Mouse (Mus musculus): Measurements from ENCODE around the gene Stat3. TPM values are rescaled to one million over a fixed set of nuclear protein-coding genes. Genes with fewer than 3 reads are reported as not detected.
A peak's percentile ranks its signal among the peaks of the same experiment; 100 is the strongest.

Gene Stat3
- polyA plus RNA-seq, 1 experiment from 2014 or later = 22.8 TPM

- no peak overlapping the region for H3K27ac ChIP-seq (replicated peaks)
- H3K9me3 ChIP-seq = no peaks in the 10 kb centered on the region
- no peaks in the 10 kb centered on the region for H3K36me3 ChIP-seq (replicated peaks)
- WGBS = 66% methylated on average over 10 of the region's 10 CpGs
- no peak overlapping the region for H3K4me3 ChIP-seq
- peaks cover 92% of the 10 kb centered on the region for H3K27me3 ChIP-seq (replicated peaks; ENCODE audit: low read depth, poor library complexity, severe bottlenecking)
- peaks cover 19% of the 10 kb centered on the region for H3K4me1 ChIP-seq
- DNase-seq (ENCODE audit: low spot score) = no peak
Measured at GRCm38 (mm10) chr11:100971455-100971854, 32.1 kb upstream of the Stat3 start.

GRCm38 (mm10) chr11:100970557-100970937 lies 31.2 kb upstream of the Stat3 start, which contains the start of gene Cavin1:
Gene Cavin1 (minus strand): TSS chr11:100970887.
- Histone ChIP-seq H3K9me3 (no peaks in the 10 kb centered on the region), H3K4me3 (peak within 1 kb of the TSS; percentile 51), H3K27me3 (replicated peaks; ENCODE audit: low read depth, poor library complexity, severe bottlenecking) (peaks cover 100% of the 10 kb centered on the region), H3K27ac (replicated peaks) (peak within 1 kb of the TSS; percentile 48; the same call in 1 of the 2 replicates), H3K36me3 (replicated peaks) (no peaks in the 10 kb centered on the region), H3K4me1 (peaks cover 19% of the 10 kb centered on the region)
- 1% methylated on average over 20 of the region's 20 CpGs for WGBS
- peak; percentile 67 for DNase-seq (ENCODE audit: low spot score)

GRCm38 (mm10) chr11:100969744-100970556 lies 30.6 kb upstream of the Stat3 start:
- H3K4me3 ChIP-seq = peak overlapping the region; percentile 51
- H3K27me3 ChIP-seq (replicated peaks; ENCODE audit: low read depth, poor library complexity, severe bottlenecking) = peaks cover 100% of the 10 kb centered on the region
- peaks cover 19% of the 10 kb centered on the region for H3K4me1 ChIP-seq
- 1% methylated on average over 65 of the region's 65 CpGs for WGBS
- DNase-seq (ENCODE audit: low spot score) = peak; percentile 55
- H3K9me3 ChIP-seq = no peaks in the 10 kb centered on the region
- no peaks in the 10 kb centered on the region for H3K36me3 ChIP-seq (replicated peaks)
- peak overlapping the region; percentile 48; the same call in 1 of the 2 replicates for H3K27ac ChIP-seq (replicated peaks)

GRCm38 (mm10) chr11:100969189-100969743 lies 29.9 kb upstream of the Stat3 start:
- H3K27ac ChIP-seq (replicated peaks) = no peak overlapping the region
- no peaks in the 10 kb centered on the region for H3K36me3 ChIP-seq (replicated peaks)
- H3K4me1 ChIP-seq = peaks cover 19% of the 10 kb centered on the region
- peak overlapping the region; percentile 51 for H3K4me3 ChIP-seq
- no peaks in the 10 kb centered on the region for H3K9me3 ChIP-seq
- DNase-seq (ENCODE audit: low spot score) = no peak
- 5% methylated on average over 35 of the region's 35 CpGs for WGBS
- peaks cover 100% of the 10 kb centered on the region for H3K27me3 ChIP-seq (replicated peaks; ENCODE audit: low read depth, poor library complexity, severe bottlenecking)

- Histone ChIP-seq H3K36me3 (replicated peaks) (no peaks in the 10 kb centered on the region), H3K27me3 (replicated peaks; ENCODE audit: low read depth, poor library complexity, severe bottlenecking) (peaks cover 100% of the 10 kb centered on the region), H3K27ac (replicated peaks) (no peak overlapping the region), H3K4me3 (peak overlapping the region; percentile 51; the same call in 1 of the 2 replicates), H3K9me3 (no peaks in the 10 kb centered on the region), H3K4me1 (peaks cover 19% of the 10 kb centered on the region)
- 77% methylated on average over 5 of the region's 5 CpGs for WGBS
- no peak for DNase-seq (ENCODE audit: low spot score)
Measured at GRCm38 (mm10) chr11:100968501-100968900, 29.2 kb upstream of the Stat3 start.

- Histone ChIP-seq H3K4me1 (peaks cover 19% of the 10 kb centered on the region), H3K27ac (replicated peaks) (no peak overlapping the region), H3K36me3 (replicated peaks) (no peaks in the 10 kb centered on the region), H3K9me3 (no peaks in the 10 kb centered on the region), H3K27me3 (replicated peaks; ENCODE audit: low read depth, poor library complexity, severe bottlenecking) (peaks cover 100% of the 10 kb centered on the region), H3K4me3 (peak overlapping the region; percentile 4; the same call in 1 of the 2 replicates)
- DNase-seq (ENCODE audit: low spot score) = no peak
- WGBS = 81% methylated on average over 5 of the region's 5 CpGs
Measured at GRCm38 (mm10) chr11:100967881-100968420, 28.6 kb upstream of the Stat3 start.

GRCm38 (mm10) chr11:100967376-100967775 lies 28.0 kb upstream of the Stat3 start:
- 72% methylated on average over 5 of the region's 5 CpGs for WGBS
- H3K27me3 ChIP-seq (replicated peaks; ENCODE audit: low read depth, poor library complexity, severe bottlenecking) = peaks cover 100% of the 10 kb centered on the region
- no peak for DNase-seq (ENCODE audit: low spot score)
- no peaks in the 10 kb centered on the region for H3K9me3 ChIP-seq
- no peak overlapping the region for H3K27ac ChIP-seq (replicated peaks)
- no peaks in the 10 kb centered on the region for H3K36me3 ChIP-seq (replicated peaks)
- peaks cover 19% of the 10 kb centered on the region for H3K4me1 ChIP-seq
- H3K4me3 ChIP-seq = no peak overlapping the region

GRCm38 (mm10) chr11:100965760-100966159 lies 26.4 kb upstream of the Stat3 start:
- 79% methylated on average over 6 of the region's 6 CpGs for WGBS
- H3K4me3 ChIP-seq = no peak overlapping the region
- peaks cover 20% of the 10 kb centered on the region for H3K4me1 ChIP-seq
- peaks cover 88% of the 10 kb centered on the region for H3K27me3 ChIP-seq (replicated peaks; ENCODE audit: low read depth, poor library complexity, severe bottlenecking)
- DNase-seq (ENCODE audit: low spot score) = no peak
- H3K9me3 ChIP-seq = no peaks in the 10 kb centered on the region
- H3K36me3 ChIP-seq (replicated peaks) = no peaks in the 10 kb centered on the region
- H3K27ac ChIP-seq (replicated peaks) = no peak overlapping the region

- WGBS = 85% methylated on average over 6 of the region's 6 CpGs
Measured at GRCm38 (mm10) chr11:100964901-100965542, 25.7 kb upstream of the Stat3 start.

GRCm38 (mm10) chr11:100964180-100964579 lies 24.8 kb upstream of the Stat3 start:
- H3K4me1 ChIP-seq = peaks cover 10% of the 10 kb centered on the region
- no peak overlapping the region for H3K4me3 ChIP-seq
- no peaks in the 10 kb centered on the region for H3K36me3 ChIP-seq (replicated peaks)
- no peak for DNase-seq (ENCODE audit: low spot score)
- H3K27me3 ChIP-seq (replicated peaks; ENCODE audit: low read depth, poor library complexity, severe bottlenecking) = peaks cover 88% of the 10 kb centered on the region
- WGBS = 85% methylated on average over 7 of the region's 7 CpGs
- no peaks in the 10 kb centered on the region for H3K9me3 ChIP-seq
- no peak overlapping the region for H3K27ac ChIP-seq (replicated peaks)

More at GRCm38 (mm10) chr11:100964901-100965542, 25.7 kb upstream of the Stat3 start:
- H3K9me3 ChIP-seq = no peaks in the 10 kb centered on the region
- peaks cover 15% of the 10 kb centered on the region for H3K4me1 ChIP-seq
- H3K27ac ChIP-seq (replicated peaks) = no peak overlapping the region
- H3K4me3 ChIP-seq = no peak overlapping the region
- DNase-seq (ENCODE audit: low spot score) = no peak
- H3K36me3 ChIP-seq (replicated peaks) = no peaks in the 10 kb centered on the region
- peaks cover 88% of the 10 kb centered on the region for H3K27me3 ChIP-seq (replicated peaks; ENCODE audit: low read depth, poor library complexity, severe bottlenecking)

- no peak for DNase-seq (ENCODE audit: low spot score)
- no peaks in the 10 kb centered on the region for H3K9me3 ChIP-seq
- H3K27me3 ChIP-seq (replicated peaks; ENCODE audit: low read depth, poor library complexity, severe bottlenecking) = peaks cover 88% of the 10 kb centered on the region
- WGBS = 82% methylated on average over 9 of the region's 9 CpGs
- H3K27ac ChIP-seq (replicated peaks) = no peak overlapping the region
- H3K36me3 ChIP-seq (replicated peaks) = no peaks in the 10 kb centered on the region
- no peak overlapping the region for H3K4me3 ChIP-seq
- H3K4me1 ChIP-seq = peaks cover 12% of the 10 kb centered on the region
Measured at GRCm38 (mm10) chr11:100963647-100964046, 24.3 kb upstream of the Stat3 start.

- Histone ChIP-seq H3K36me3 (replicated peaks) (no peaks in the 10 kb centered on the region), H3K27ac (replicated peaks) (0 out of 2 replicates have a peak overlapping the region, but pooled peaks have one; percentile 35), H3K27me3 (replicated peaks; ENCODE audit: low read depth, poor library complexity, severe bottlenecking) (peaks cover 88% of the 10 kb centered on the region), H3K9me3 (no peaks in the 10 kb centered on the region), H3K4me1 (peaks cover 16% of the 10 kb centered on the region), H3K4me3 (no peak overlapping the region)
- 72% methylated on average over 9 of the region's 9 CpGs for WGBS
- DNase-seq (ENCODE audit: low spot score) = no peak
Measured at GRCm38 (mm10) chr11:100962371-100962911, 23.1 kb upstream of the Stat3 start.

All from embryonic facial prominence, embryonic 10.5 days (tissue).